Mouse (Mus musculus) cortical plate, adult 2 months (tissue): ENCODE data around the gene Lias.

ENCODE experiments used
- CTCF ChIP-seq: fragments of 200-500 bp; IDR thresholded peaks from 2 replicates; pipeline ENCODE4 v1.5.1; 2011; ENCODE audit warnings: mild to moderate bottlenecking, control low read depth, low read length; ENCODE audit not compliant: insufficient read depth; ENCODE audit errors: extremely low read depth
- POLR2A ChIP-seq: fragments of 200-500 bp; IDR thresholded peaks from 2 replicates; pipeline ENCODE4 v1.6.1; 2011; ENCODE audit warnings: mild to moderate bottlenecking, low read length, control low read depth; ENCODE audit not compliant: insufficient read depth; ENCODE audit errors: extremely low read depth

- TF ChIP-seq CTCF (no peak), POLR2A (no peak)
Measured at GRCm38 (mm10) chr5:65429441-65429840, 38.1 kb downstream of the Lias start.
